In the genomic region with DNA sequence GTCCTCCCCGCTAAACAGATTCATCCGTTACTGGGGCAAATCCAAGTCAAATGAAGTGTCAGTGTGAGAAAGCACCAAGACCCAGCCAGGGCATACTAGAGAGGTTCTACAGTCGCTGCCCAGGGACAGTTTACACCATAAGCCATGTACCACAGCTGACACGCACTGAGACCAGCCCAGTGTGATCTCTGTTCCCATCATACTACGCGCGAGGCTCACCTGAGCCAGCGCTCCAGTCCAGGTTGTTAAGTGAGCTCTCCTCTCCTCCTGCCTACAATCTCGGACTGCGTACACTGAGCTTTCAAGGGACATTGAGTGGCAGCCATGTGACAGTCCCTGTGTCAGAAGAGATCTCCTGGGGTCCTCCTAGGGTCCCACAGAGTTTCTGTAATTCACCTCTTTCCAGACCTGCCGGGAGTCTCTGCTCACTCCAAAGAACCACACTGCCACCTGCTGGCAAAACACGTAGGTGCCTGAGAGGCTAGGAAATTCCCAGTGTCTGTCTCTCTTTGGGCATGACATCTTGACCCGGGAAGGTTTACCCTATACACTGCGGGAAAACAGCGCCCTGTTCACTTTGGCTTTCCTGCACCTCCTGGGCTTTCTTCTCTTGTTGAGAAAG, we compare ENCODE assay signal across 8 mouse cellular contexts.
DNase-seq lines count a peak whose midpoint lies in the region; ATAC-seq and TF ChIP-seq lines count a peak whose summit lies in the region.

No protein-coding gene starts in this region.

- peak; percentile 82 for DNase-seq in NIH3T3 (ENCODE audit: low read depth)
- peak; percentile 36 for DNase-seq in cerebellum, adult 11-12 months
- peak; percentile 86 for DNase-seq in forebrain, postnatal 0 days
- peak; percentile 58 for DNase-seq in left cerebral cortex, adult 11 months (ENCODE audit: low spot score)
- DNase-seq in lung, postnatal 36 days: peak; percentile 80
- DNase-seq in right cerebral cortex, postnatal 14 days: peak; percentile 92

- H3K27me3 ChIP-seq in forebrain, postnatal 0 days (ENCODE audit: insufficient read depth, low read length): no peaks in the 10 kb centered on the region
- H3K27me3 ChIP-seq in hindbrain, embryonic 15.5 days: no peaks in the 10 kb centered on the region

- H3K9ac ChIP-seq in forebrain, postnatal 0 days: no peak overlapping the region
- H3K9ac ChIP-seq in hindbrain, embryonic 15.5 days: no peak overlapping the region

- ATAC-seq in forebrain, postnatal 0 days: peak; percentile 55
- ATAC-seq in hindbrain, embryonic 15.5 days (ENCODE audit: low FRiP score, low read depth): peak; percentile 56; the same call in 1 of the 2 replicates
- ATAC-seq in activated CD4-positive, CD25-positive, alpha-beta regulatory T cell, adult 4 months: no peak

- H3K9me3 ChIP-seq in forebrain, postnatal 0 days (ENCODE audit: low read length): no peaks in the 10 kb centered on the region
- H3K9me3 ChIP-seq in hindbrain, embryonic 15.5 days: no peaks in the 10 kb centered on the region

- H3K27ac ChIP-seq in forebrain, postnatal 0 days (ENCODE audit: low read depth, low read length): no peak overlapping the region
- H3K27ac ChIP-seq in hindbrain, embryonic 15.5 days (replicated peaks): no peak overlapping the region

- no peak overlapping the region for H3K4me2 ChIP-seq in forebrain, postnatal 0 days (ENCODE audit: low read depth)
- no peak overlapping the region for H3K4me2 ChIP-seq in hindbrain, embryonic 15.5 days

- peak; percentile 93 for TF ChIP-seq CTCF in forebrain, postnatal 0 days (IDR thresholded peaks at IDR 0.05; ENCODE audit: low read depth)

- H3K4me1 ChIP-seq in forebrain, postnatal 0 days (ENCODE audit: insufficient read depth): no peaks in the 10 kb centered on the region
- no peaks in the 10 kb centered on the region for H3K4me1 ChIP-seq in hindbrain, embryonic 15.5 days (replicated peaks)

- H3K4me3 ChIP-seq in forebrain, postnatal 0 days (ENCODE audit: low read depth, low read length): no peak overlapping the region
- no peak overlapping the region for H3K4me3 ChIP-seq in hindbrain, embryonic 15.5 days

- WGBS in forebrain, postnatal 0 days: 48% methylated on average over 15 of the region's 15 CpGs
- 53% methylated on average over 15 of the region's 15 CpGs for WGBS in hindbrain, embryonic 15.5 days

- H3K36me3 ChIP-seq in forebrain, postnatal 0 days (ENCODE audit: insufficient read depth): no peaks in the 10 kb centered on the region
- H3K36me3 ChIP-seq in hindbrain, embryonic 15.5 days: no peaks in the 10 kb centered on the region

Comparison
In these comparisons a context has a peak if more than half of its experiments do, and no peak if none do; other contexts are left out.
1. DNase-seq: peak in every context shown above with its lines; median percentile 92 in right cerebral cortex, postnatal 14 days; 86 in forebrain, postnatal 0 days; 82 in NIH3T3; 80 in lung, postnatal 36 days; 58 in left cerebral cortex, adult 11 months; 36 in cerebellum, adult 11-12 months.